Mouse (Mus musculus): ENCODE data around the gene Rom1.
A peak's percentile ranks its signal among the peaks of the same experiment; 100 is the strongest.
"Not testable (repeated sequence)": the region's sequence is repeated elsewhere in the genome, so short reads cannot be mapped to it uniquely, and the experiment has no call there.

Gene Rom1

GRCm38 (mm10) chr19:8896231-8896630 lies 32.9 kb downstream of the Rom1 start:
- DNase-seq: not testable (repeated sequence)

GRCm38 (mm10) chr19:8895397-8895960 lies 33.7 kb downstream of the Rom1 start:
- no peak for DNase-seq

DNA sequence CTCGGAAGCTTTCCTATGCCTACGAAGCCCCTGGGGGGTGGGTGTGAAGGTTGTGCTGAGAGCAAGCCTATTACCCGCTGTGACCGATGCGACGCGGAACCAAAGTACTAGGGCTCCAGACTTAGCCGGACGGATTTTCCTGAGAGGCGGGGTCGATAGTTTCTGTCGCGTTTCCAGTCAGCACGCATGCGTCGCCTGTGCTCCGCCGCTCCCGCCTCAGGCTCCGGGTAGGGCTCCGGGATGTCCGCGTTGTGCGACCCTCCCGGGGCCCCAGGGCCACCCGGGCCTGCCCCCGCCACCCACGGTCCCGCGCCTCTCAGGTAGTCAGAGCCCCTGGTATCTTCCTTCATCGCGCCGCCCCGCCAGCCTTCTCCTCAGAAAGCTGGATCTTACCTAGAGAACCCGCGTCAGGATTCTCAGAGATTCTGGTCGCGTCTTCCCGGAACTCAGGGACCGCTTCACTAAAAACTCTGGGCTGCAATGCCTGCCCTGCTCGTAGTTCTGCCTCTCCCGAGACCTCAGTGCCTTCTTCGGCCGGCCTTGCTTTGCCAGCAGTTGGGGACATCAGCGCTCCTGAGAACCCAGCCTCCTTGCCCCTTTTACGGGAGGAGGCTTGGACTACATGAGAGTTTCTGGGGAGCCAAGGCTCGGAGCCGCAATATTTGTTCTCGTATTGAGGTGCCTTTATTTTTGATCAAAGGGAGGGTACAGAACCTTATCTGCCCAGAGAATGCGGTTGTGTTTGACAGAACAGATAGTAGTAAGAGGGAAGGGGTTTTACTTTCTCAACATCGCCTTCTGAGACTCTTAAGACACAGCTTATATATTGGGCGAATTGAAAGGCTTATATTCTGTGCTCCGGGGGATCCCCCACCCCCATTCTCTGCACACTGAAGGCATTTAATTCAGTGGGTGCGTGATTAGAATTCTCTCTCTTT lies 36.1 kb downstream of the Rom1 start, which contains the start of gene Ints5:
Gene Ints5, plus strand, starts transcription at position 177 of the 938 bp plus-strand sequence.
- peak; percentile 86 for DNase-seq

DNA sequence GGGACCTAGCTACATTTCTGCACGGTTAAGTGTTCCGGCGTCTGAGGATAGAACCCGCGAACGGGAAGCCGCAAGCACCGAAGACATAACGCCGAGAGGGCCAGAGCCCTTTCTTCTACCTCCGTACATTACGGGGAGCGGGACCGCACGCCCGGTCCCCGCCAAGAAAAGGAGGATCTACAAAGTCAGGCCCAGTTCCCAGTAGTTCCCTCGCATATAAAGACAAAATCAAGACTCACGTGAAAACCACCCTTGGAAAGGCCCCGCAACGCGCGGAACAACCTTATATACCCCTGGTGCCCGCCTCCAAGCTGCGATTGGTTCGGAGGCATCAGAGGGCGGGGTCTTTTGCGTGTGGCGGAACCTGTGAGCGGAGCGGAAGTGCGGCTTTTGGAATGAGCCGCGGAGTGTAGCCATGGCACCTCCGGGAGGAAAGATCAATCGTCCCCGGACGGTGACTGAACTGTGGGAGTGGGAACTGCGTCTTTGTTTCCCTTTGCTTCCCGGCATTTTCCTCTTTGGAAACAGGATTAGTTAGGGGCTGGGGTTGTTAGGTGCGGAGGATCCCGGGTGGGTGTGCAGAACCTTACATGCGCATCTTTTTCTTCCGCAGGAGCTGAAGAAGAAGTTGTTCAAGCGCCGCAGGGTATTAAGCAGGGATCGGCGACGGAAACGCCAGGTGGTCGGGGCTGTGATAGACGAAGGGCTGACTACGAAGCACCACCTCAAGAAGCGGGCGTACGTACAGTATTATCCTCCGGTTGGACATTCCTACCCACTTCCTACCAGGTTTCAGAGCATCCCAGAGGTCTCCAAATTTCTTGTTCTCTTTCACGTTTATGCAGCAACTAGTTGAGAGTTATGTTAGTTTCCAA lies 40.4 kb downstream of the Rom1 start, which contains the start of the genes 1810009A15Rik and Gm49416:
Gene 1810009A15Rik, plus strand, starts transcription at position 343 of the 875 bp plus-strand sequence.
Gene Gm49416, plus strand, starts transcription at position 416 of the 875 bp plus-strand sequence.
- peak; percentile 95 to 96 for DNase-seq

- no peak for DNase-seq
Observed at GRCm38 (mm10) chr19:8887585-8888463, 41.3 kb downstream of the Rom1 start.

DNA sequence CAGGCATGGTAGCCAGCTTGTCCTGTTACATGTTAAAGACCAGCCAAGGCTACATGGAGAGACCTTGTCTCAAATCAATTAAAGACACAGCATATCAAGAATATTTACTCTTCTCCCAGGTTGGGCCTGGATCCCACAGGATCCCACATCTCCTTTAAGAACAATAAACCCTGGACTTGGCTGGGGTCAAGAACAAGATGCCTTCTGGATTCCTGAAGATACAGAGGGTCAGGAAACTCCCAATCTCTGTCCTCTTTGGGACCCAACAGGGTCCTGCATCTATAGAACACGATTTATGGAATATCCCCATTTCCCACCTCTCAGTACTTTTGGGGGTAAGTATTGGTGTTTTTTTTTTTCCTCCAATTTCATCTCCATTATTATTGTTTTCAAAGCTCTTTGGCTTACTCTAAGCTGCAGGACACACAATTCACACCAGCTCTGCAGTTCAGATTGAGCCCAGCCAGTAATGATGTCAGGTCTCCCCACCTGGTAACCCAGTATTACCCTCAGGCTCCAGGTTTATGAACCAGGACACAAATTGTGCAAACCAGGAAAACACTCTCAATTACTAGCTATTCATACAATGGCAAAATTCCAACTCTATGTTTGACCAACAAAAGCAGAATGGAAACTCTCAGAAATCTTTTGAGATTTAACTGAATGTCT lies 42.1 kb downstream of the Rom1 start:
- DNase-seq: no peak

DNA sequence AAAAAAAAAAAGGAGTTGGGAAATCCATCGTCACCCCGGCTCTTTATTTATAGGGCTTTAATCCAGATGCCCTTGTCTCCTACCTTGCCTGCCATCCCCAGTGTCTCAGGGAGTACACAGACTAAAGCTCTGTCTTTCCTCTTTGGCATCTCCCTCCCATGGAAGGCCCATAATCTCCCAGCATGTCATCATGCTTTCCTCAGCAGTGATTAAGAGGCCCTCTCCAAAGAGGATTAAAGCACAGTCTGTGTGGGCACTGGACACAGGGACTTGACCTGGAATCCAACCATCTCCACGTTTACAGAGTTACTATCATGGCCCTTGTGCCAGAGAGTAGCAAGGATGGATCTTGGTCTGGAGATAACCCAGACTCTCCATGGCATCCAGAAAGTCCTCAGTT lies 45.5 kb downstream of the Rom1 start, which contains the start of the genes Lbhd1 and Gm49403:
Gene Lbhd1, plus strand, starts transcription at position 117 of the 400 bp plus-strand sequence.
Gene Gm49403, plus strand, starts transcription at position 315 of the 400 bp plus-strand sequence.
- no peak for DNase-seq

DNA sequence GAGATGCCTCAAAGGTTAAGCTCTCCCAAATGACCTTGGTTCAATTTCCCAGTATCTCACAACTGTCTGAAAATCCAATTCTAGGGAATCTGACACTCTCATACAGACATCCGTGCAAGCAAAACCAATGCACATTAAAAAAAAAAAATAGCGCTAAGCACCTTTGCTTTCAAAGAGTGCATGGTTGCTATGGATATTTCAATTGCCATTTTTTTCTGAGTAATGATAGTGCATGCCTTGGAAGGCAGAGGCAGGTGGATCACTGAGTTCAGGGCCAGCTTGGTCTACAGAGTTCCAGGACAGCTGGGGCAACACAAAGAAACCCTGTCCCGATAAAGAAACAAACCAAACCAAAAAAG lies 48.1 kb downstream of the Rom1 start:
- no peak for DNase-seq

GRCm38 (mm10) chr19:8880311-8881033 lies 48.7 kb downstream of the Rom1 start, which contains the start of gene Uqcc3:
Gene Uqcc3 (minus strand): TSS chr19:8880923.
- DNase-seq: peak; percentile 93

Data from lung, adult 18-20 months (tissue).